Mouse (Mus musculus): ENCODE results near the gene Ubald2. TPM values are rescaled to one million over a fixed set of nuclear protein-coding genes. Genes with fewer than 3 reads are reported as not detected.

The Ubald2 gene
- polyA plus RNA-seq, 1 experiment, result 443 TPM

GRCm38 (mm10) chr11:116430723-116431427 is 3.0 kb upstream of the Ubald2 start:
- no peaks in the 10 kb centered on the region for H3K27me3 ChIP-seq (ENCODE audit: control insufficient read depth, insufficient read depth, low read length, poor library complexity, severe bottlenecking)
- peak overlapping the region; percentile 52 for H3K9ac ChIP-seq (ENCODE audit: low read depth, poor library complexity, severe bottlenecking)
- TF ChIP-seq EP300 (IDR thresholded peaks at IDR 0.05; ENCODE audit: insufficient read depth, low read depth, low read length), result no peak
- no peak for TF ChIP-seq POLR2A (IDR thresholded peaks at IDR 0.05; ENCODE audit: insufficient read depth, low read length)
- TF ChIP-seq CTCF (IDR thresholded peaks at IDR 0.05; ENCODE audit: low read depth, low read length), result no peak
- H3K27ac ChIP-seq (ENCODE audit: insufficient read depth, low read length), result peak overlapping the region; percentile 91
- H3K36me3 ChIP-seq (ENCODE audit: control insufficient read depth, insufficient read depth, low read length, poor library complexity, severe bottlenecking), result peaks cover 6% of the 10 kb centered on the region
- peak overlapping the region; percentile 33 for H3K4me3 ChIP-seq (ENCODE audit: low read depth, low read length)
- peaks cover 5% of the 10 kb centered on the region for H3K4me1 ChIP-seq (ENCODE audit: control insufficient read depth, insufficient read depth, low read length)
- H3K9me3 ChIP-seq (replicated peaks; ENCODE audit: control insufficient read depth, insufficient read depth, low read length, poor library complexity, severe bottlenecking), result no peaks in the 10 kb centered on the region

GRCm38 (mm10) chr11:116431428-116432077 is 2.3 kb upstream of the Ubald2 start:
- Histone ChIP-seq H3K27ac (ENCODE audit: insufficient read depth, low read length) (peak overlapping the region; percentile 91), H3K4me3 (ENCODE audit: low read depth, low read length) (peak overlapping the region; percentile 33), H3K9ac (ENCODE audit: low read depth, poor library complexity, severe bottlenecking) (peak overlapping the region; percentile 52), H3K4me1 (ENCODE audit: control insufficient read depth, insufficient read depth, low read length) (peaks cover 5% of the 10 kb centered on the region), H3K36me3 (ENCODE audit: control insufficient read depth, insufficient read depth, low read length, poor library complexity, severe bottlenecking) (peaks cover 11% of the 10 kb centered on the region), H3K9me3 (replicated peaks; ENCODE audit: control insufficient read depth, insufficient read depth, low read length, poor library complexity, severe bottlenecking) (no peaks in the 10 kb centered on the region), H3K27me3 (ENCODE audit: control insufficient read depth, insufficient read depth, low read length, poor library complexity, severe bottlenecking) (no peaks in the 10 kb centered on the region)
- TF ChIP-seq POLR2A (IDR thresholded peaks at IDR 0.05; ENCODE audit: insufficient read depth, low read length), result no peak
- peak; percentile 89 for TF ChIP-seq EP300 (IDR thresholded peaks at IDR 0.05; ENCODE audit: insufficient read depth, low read depth, low read length)
- TF ChIP-seq CTCF (IDR thresholded peaks at IDR 0.05; ENCODE audit: low read depth, low read length), result no peak

DNA sequence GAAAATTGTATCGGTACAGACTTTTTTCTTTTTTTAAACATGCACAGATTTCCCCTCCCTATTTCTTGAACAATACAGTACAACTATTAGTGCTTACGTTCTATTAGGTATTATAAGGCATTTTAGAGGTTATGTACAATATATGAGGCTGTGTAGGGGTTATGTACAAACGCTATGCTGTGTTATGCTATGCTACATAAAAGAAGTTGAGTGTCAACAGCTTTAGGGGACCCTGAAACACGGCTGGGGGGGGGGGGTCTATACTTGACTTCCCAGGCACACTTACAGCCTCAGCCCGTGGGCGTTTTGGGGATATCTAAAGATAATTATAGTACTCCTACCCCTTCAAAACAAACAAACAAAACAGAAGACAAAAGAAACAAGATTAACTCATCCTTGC is 1.8 kb upstream of the Ubald2 start:
- Histone ChIP-seq H3K27ac (ENCODE audit: insufficient read depth, low read length) (peak overlapping the region; percentile 91), H3K27me3 (ENCODE audit: control insufficient read depth, insufficient read depth, low read length, poor library complexity, severe bottlenecking) (no peaks in the 10 kb centered on the region), H3K9ac (ENCODE audit: low read depth, poor library complexity, severe bottlenecking) (no peak overlapping the region), H3K36me3 (ENCODE audit: control insufficient read depth, insufficient read depth, low read length, poor library complexity, severe bottlenecking) (peaks cover 11% of the 10 kb centered on the region), H3K4me1 (ENCODE audit: control insufficient read depth, insufficient read depth, low read length) (peaks cover 5% of the 10 kb centered on the region), H3K9me3 (replicated peaks; ENCODE audit: control insufficient read depth, insufficient read depth, low read length, poor library complexity, severe bottlenecking) (no peaks in the 10 kb centered on the region), H3K4me3 (ENCODE audit: low read depth, low read length) (no peak overlapping the region)
- TF ChIP-seq EP300 (IDR thresholded peaks at IDR 0.05; ENCODE audit: insufficient read depth, low read depth, low read length), result no peak
- no peak for TF ChIP-seq CTCF (IDR thresholded peaks at IDR 0.05; ENCODE audit: low read depth, low read length)
- no peak for TF ChIP-seq POLR2A (IDR thresholded peaks at IDR 0.05; ENCODE audit: insufficient read depth, low read length)

- Histone ChIP-seq H3K4me1 (ENCODE audit: control insufficient read depth, insufficient read depth, low read length) (peaks cover 4% of the 10 kb centered on the region), H3K9me3 (replicated peaks; ENCODE audit: control insufficient read depth, insufficient read depth, low read length, poor library complexity, severe bottlenecking) (no peaks in the 10 kb centered on the region), H3K27me3 (ENCODE audit: control insufficient read depth, insufficient read depth, low read length, poor library complexity, severe bottlenecking) (no peaks in the 10 kb centered on the region), H3K4me3 (ENCODE audit: low read depth, low read length) (no peak overlapping the region), H3K9ac (ENCODE audit: low read depth, poor library complexity, severe bottlenecking) (peak overlapping the region; percentile 16; the same call in 1 of the 2 replicates), H3K27ac (ENCODE audit: insufficient read depth, low read length) (peak overlapping the region; percentile 68), H3K36me3 (ENCODE audit: control insufficient read depth, insufficient read depth, low read length, poor library complexity, severe bottlenecking) (peaks cover 16% of the 10 kb centered on the region)
- TF ChIP-seq POLR2A (IDR thresholded peaks at IDR 0.05; ENCODE audit: insufficient read depth, low read length), result no peak
- no peak for TF ChIP-seq CTCF (IDR thresholded peaks at IDR 0.05; ENCODE audit: low read depth, low read length)
- no peak for TF ChIP-seq EP300 (IDR thresholded peaks at IDR 0.05; ENCODE audit: insufficient read depth, low read depth, low read length)
Observed at GRCm38 (mm10) chr11:116432593-116433355, 1.1 kb upstream of the Ubald2 start.

DNA sequence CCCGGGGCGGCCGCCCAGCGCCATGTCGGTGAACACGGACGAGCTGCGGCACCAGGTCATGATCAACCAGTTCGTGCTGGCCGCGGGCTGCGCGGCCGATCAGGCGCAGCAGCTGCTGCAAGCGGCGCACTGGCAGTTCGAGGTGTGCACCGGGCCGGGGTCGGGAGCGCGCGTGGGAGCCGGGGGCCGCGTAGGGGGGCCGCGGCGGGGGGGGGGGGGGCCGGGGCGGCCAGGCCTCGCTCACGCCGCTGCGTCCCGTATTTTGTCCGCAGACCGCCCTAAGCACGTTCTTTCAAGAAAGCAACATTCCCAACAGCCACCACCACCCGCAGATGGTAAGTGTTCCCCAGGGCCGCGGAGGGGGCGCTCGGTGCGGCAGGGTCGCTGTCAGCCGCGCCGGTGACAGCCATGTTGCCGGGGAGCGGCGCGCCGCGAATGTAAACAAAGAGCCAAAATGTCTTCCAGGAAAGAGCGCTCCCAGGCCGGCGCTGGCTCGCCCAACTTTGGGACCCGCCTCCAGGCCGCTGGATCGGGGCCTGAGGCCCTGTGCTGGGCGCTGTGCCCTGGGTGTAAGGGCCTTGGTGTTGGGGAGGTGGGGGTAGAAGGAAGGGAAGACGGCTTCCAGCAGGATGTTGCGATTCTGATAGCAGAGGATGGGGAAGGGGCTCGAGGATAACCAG is 533 bp downstream of the Ubald2 start:
- Histone ChIP-seq H3K4me3 (ENCODE audit: low read depth, low read length) (peak overlapping the region; percentile 74), H3K27ac (ENCODE audit: insufficient read depth, low read length) (peak overlapping the region; percentile 91), H3K4me1 (ENCODE audit: control insufficient read depth, insufficient read depth, low read length) (peaks cover 3% of the 10 kb centered on the region), H3K27me3 (ENCODE audit: control insufficient read depth, insufficient read depth, low read length, poor library complexity, severe bottlenecking) (no peaks in the 10 kb centered on the region), H3K36me3 (ENCODE audit: control insufficient read depth, insufficient read depth, low read length, poor library complexity, severe bottlenecking) (peaks cover 23% of the 10 kb centered on the region), H3K9me3 (replicated peaks; ENCODE audit: control insufficient read depth, insufficient read depth, low read length, poor library complexity, severe bottlenecking) (no peaks in the 10 kb centered on the region), H3K9ac (ENCODE audit: low read depth, poor library complexity, severe bottlenecking) (peak overlapping the region; percentile 94)
- TF ChIP-seq CTCF (IDR thresholded peaks at IDR 0.05; ENCODE audit: low read depth, low read length), result no peak
- no peak for TF ChIP-seq POLR2A (IDR thresholded peaks at IDR 0.05; ENCODE audit: insufficient read depth, low read length)
- TF ChIP-seq EP300 (IDR thresholded peaks at IDR 0.05; ENCODE audit: insufficient read depth, low read depth, low read length), result no peak
